Mouse (Mus musculus): ENCODE measurements around the gene Mblac1.

Mblac1 gene

GRCm38 (mm10) chr5:138193771-138194727 is at the start of gene Mblac1:
Gene Mblac1 (plus strand): TSS chr5:138194314.
- peak; percentile 81 for DNase-seq (ENCODE audit: extremely low spot score, low spot score)

- DNase-seq (ENCODE audit: extremely low spot score, low spot score), result no peak
These were observed 39.7 kb upstream of the Mblac1 start for GRCm38 (mm10) chr5:138154390-138154789.

GRCm38 (mm10) chr5:138155443-138155976 is 38.6 kb upstream of the Mblac1 start, which contains the start of gene Zfp113:
Gene Zfp113 (minus strand): TSS chr5:138155744.
- DNase-seq (ENCODE audit: extremely low spot score, low spot score), result peak; percentile 90

- no peak for DNase-seq (ENCODE audit: extremely low spot score, low spot score)
These were observed 33.8 kb upstream of the Mblac1 start for GRCm38 (mm10) chr5:138160224-138160762.

- peak; percentile 97 for DNase-seq (ENCODE audit: extremely low spot score, low spot score)
These were observed 33.1 kb upstream of the Mblac1 start, which contains the start of gene Cops6 for GRCm38 (mm10) chr5:138160842-138161665. Gene Cops6 (plus strand): TSS chr5:138161071.

- no peak for DNase-seq (ENCODE audit: extremely low spot score, low spot score)
These were observed 31.1 kb upstream of the Mblac1 start for GRCm38 (mm10) chr5:138163046-138163445.

GRCm38 (mm10) chr5:138163610-138164009 is 30.5 kb upstream of the Mblac1 start:
- DNase-seq (ENCODE audit: extremely low spot score, low spot score), result no peak

GRCm38 (mm10) chr5:138165594-138165993 is 28.5 kb upstream of the Mblac1 start:
- DNase-seq (ENCODE audit: extremely low spot score, low spot score), result no peak

- peak; percentile 97 for DNase-seq (ENCODE audit: extremely low spot score, low spot score)
These were observed 23.1 kb upstream of the Mblac1 start for GRCm38 (mm10) chr5:138170936-138171561.

- DNase-seq (ENCODE audit: extremely low spot score, low spot score), result peak; percentile 89
These were observed 22.2 kb upstream of the Mblac1 start, which contains the start of the genes Ap4m1 and Mcm7 for GRCm38 (mm10) chr5:138171695-138172491. Gene Ap4m1 (plus strand): TSS chr5:138172002. Gene Mcm7 (minus strand): TSS chr5:138172422.

GRCm38 (mm10) chr5:138173217-138173616 is 20.9 kb upstream of the Mblac1 start:
- no peak for DNase-seq (ENCODE audit: extremely low spot score, low spot score)

GRCm38 (mm10) chr5:138186950-138187638 is 7.0 kb upstream of the Mblac1 start, which contains the start of the genes Taf6 and Cnpy4:
Gene Taf6 (minus strand): TSS chr5:138187451.
Gene Cnpy4 (plus strand): TSS chr5:138187485.
- DNase-seq (ENCODE audit: extremely low spot score, low spot score), result peak; percentile 78

- peak; percentile 50 for DNase-seq (ENCODE audit: extremely low spot score, low spot score)
These were observed 6.3 kb upstream of the Mblac1 start for GRCm38 (mm10) chr5:138187661-138188306.

GRCm38 (mm10) chr5:138194755-138195345 is 736 bp downstream of the Mblac1 start:
- peak; percentile 58 for DNase-seq (ENCODE audit: extremely low spot score, low spot score)

GRCm38 (mm10) chr5:138195463-138195862 is 1.3 kb downstream of the Mblac1 start:
- DNase-seq (ENCODE audit: extremely low spot score, low spot score), result no peak

GRCm38 (mm10) chr5:138199576-138199975 is 5.5 kb downstream of the Mblac1 start:
- no peak for DNase-seq (ENCODE audit: extremely low spot score, low spot score)

GRCm38 (mm10) chr5:138202086-138202485 is 8.0 kb downstream of the Mblac1 start:
- DNase-seq (ENCODE audit: extremely low spot score, low spot score), result no peak

- DNase-seq (ENCODE audit: extremely low spot score, low spot score), result no peak
These were observed 13.1 kb downstream of the Mblac1 start for GRCm38 (mm10) chr5:138207253-138207652.

Data from neural tube, embryonic 10.5 days (tissue).